Mouse (Mus musculus): ENCODE results near the gene Tet1.

- no peak for TF ChIP-seq TCF12 (IDR thresholded peaks at IDR 0.05; ENCODE audit: insufficient read depth, poor library complexity, severe bottlenecking)
- no peak for TF ChIP-seq POLR2A (IDR thresholded peaks at IDR 0.05; ENCODE audit: insufficient read length, low read depth)
- TF ChIP-seq MAX (IDR thresholded peaks at IDR 0.05; ENCODE audit: low read depth) = no peak
- TF ChIP-seq POLR2AphosphoS2 (IDR thresholded peaks at IDR 0.05; ENCODE audit: insufficient read length, low read depth) = no peak
- TF ChIP-seq TCF3 (IDR thresholded peaks at IDR 0.05; ENCODE audit: insufficient read length, low read depth) = no peak
- no peak for TF ChIP-seq USF1 (IDR thresholded peaks at IDR 0.05; ENCODE audit: low read depth)
- TF ChIP-seq REST (IDR thresholded peaks at IDR 0.05; ENCODE audit: insufficient read depth, insufficient read length) = no peak
- no peak for TF ChIP-seq MYOG (IDR thresholded peaks at IDR 0.05; ENCODE audit: control insufficient read depth in 1 of 3, insufficient read depth in 1 of 3, insufficient read length in 2 of 3, low read depth in 2 of 3)
- no peak for TF ChIP-seq MYOD1 (IDR thresholded peaks at IDR 0.05; ENCODE audit: control insufficient read depth in 1 of 3, insufficient read length in 2 of 3, low read depth in 2 of 3)
- no peak for TF ChIP-seq E2F4 (IDR thresholded peaks at IDR 0.05; ENCODE audit: insufficient read depth)
Observed at GRCm38 (mm10) chr10:62898061-62898460, 10.7 kb downstream of the Tet1 start.
